Mouse (Mus musculus): ENCODE data around the gene Saxo2.

DNA sequence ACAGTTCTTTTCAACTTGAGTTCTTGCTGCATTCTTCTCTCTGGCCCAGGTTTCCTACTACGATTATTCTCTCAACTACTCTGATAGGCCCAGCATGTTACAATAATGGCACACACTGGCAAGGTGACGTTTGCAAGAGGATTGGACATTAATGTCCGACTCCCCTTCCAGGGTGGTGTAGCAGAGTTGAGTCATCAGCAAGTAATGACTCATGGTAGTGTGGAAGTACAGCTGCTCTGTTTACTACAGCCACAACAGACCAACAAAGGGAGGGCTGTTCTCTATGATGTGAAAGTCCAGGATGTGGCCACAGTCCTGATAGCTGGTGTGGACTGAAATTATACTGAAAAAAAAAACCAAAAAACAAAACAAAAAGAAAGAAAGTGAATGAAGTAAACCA lies 16.3 kb upstream of the Saxo2 start:
- TF ChIP-seq POLR2A (IDR thresholded peaks at IDR 0.05; ENCODE audit: control insufficient read depth, low read depth, low read length) (no peak), CTCF (IDR thresholded peaks at IDR 0.05; ENCODE audit: control insufficient read depth, insufficient read depth, insufficient replicate concordance, low read depth, low read length) (no peak)

All from testis, adult 2 months (tissue).